Mouse (Mus musculus) CH12.LX (cell line): ENCODE data around the gene Sox18. TPM values are rescaled to one million over a fixed set of nuclear protein-coding genes. Genes with fewer than 3 reads are reported as not detected.

ENCODE experiments used
- DNase-seq: peaks from one replicate; pipeline ENCODE4 v3.0.0-alpha.2; 2013; ENCODE audit errors: extremely low read depth
- H3K27ac ChIP-seq: 2 replicates; pipeline ENCODE4 v1.5.1; 2012; ENCODE audit warnings: low read depth, mild to moderate bottlenecking, control low read depth, moderate library complexity; ENCODE audit not compliant: insufficient read depth
- H3K27me3 ChIP-seq: replicated peaks from 2 replicates; pipeline ENCODE3; 2012; ENCODE audit warnings: inconsistent platforms
- H3K36me3 ChIP-seq, 2 experiments: replicated peaks in 1 of 2; 2 replicates each; pipeline versions ENCODE3 to v1.6.1; 2012; ENCODE audit warnings: inconsistent platforms in 1 of 2, low read length in 1 of 2, mild to moderate bottlenecking in 1 of 2, mixed read lengths in 1 of 2, moderate library complexity in 1 of 2; ENCODE audit not compliant: control insufficient read depth in 1 of 2, insufficient read depth in 1 of 2
- H3K4me1 ChIP-seq, 2 experiments: 2 replicates each; pipeline ENCODE4 v1.6.1; 2012; ENCODE audit warnings: inconsistent platforms in 1 of 2, moderate library complexity in 1 of 2; ENCODE audit not compliant: insufficient read depth in 2 of 2, control insufficient read depth in 1 of 2
- H3K4me2 ChIP-seq: 2 replicates; pipeline ENCODE4 v1.6.1; 2012; ENCODE audit warnings: low read depth, mild to moderate bottlenecking, control low read depth; ENCODE audit not compliant: poor library complexity, insufficient read depth, severe bottlenecking
- H3K4me3 ChIP-seq, 3 experiments: fragments of 150-350 bp in 1 of 3; sonication (generic) in 1 of 3; replicated peaks in 1 of 3; 2 replicates each; pipeline versions ENCODE3 to v1.5.1; 2011 to 2012; ENCODE audit warnings: low read depth in 2 of 3, low read length in 2 of 3, mild to moderate bottlenecking in 2 of 3, moderate library complexity in 2 of 3, control low read depth in 1 of 3, improper control_type of control experiment in 1 of 3, inconsistent platforms in 1 of 3, mixed read lengths in 1 of 3; ENCODE audit not compliant: poor library complexity in 1 of 3
- H3K79me2 ChIP-seq: replicated peaks from 2 replicates; pipeline ENCODE4 v1.6.1; 2012; ENCODE audit warnings: mild to moderate bottlenecking, moderate library complexity; ENCODE audit not compliant: control insufficient read depth, poor library complexity, insufficient read depth, severe bottlenecking; ENCODE audit errors: extremely low read depth
- H3K9ac ChIP-seq: 2 replicates; pipeline ENCODE4 v1.6.1; 2012; ENCODE audit warnings: low read depth, mild to moderate bottlenecking, control low read depth, moderate library complexity; ENCODE audit not compliant: insufficient read depth
- H3K9me3 ChIP-seq: replicated peaks from 2 replicates; pipeline ENCODE3; 2012; ENCODE audit warnings: low read length, inconsistent platforms, mixed read lengths
- CHD2 ChIP-seq: IDR thresholded peaks from 2 replicates; pipeline ENCODE4 v1.6.1; 2011; ENCODE audit warnings: low read length, improper control_type of control experiment
- CTCF ChIP-seq, 2 experiments: IDR thresholded peaks in 1 of 2; conservative IDR thresholded peaks in 1 of 2; 2 replicates each; pipeline ENCODE4 v1.5.1; 2011 to 2012; ENCODE audit warnings: low read depth in 2 of 2, low read length in 2 of 2, improper control_type of control experiment in 1 of 2, inconsistent platforms in 1 of 2, mild to moderate bottlenecking in 1 of 2, moderate library complexity in 1 of 2
- GABPA ChIP-seq: IDR thresholded peaks from 2 replicates; pipeline ENCODE4 v1.6.1; 2012; ENCODE audit warnings: low read depth, low read length, improper control_type of control experiment, inconsistent platforms; ENCODE audit not compliant: insufficient replicate concordance
- MAX ChIP-seq: IDR thresholded peaks from 2 replicates; pipeline ENCODE4 v1.6.1; 2011; ENCODE audit warnings: low read length, improper control_type of control experiment
- MAZ ChIP-seq: IDR thresholded peaks from 2 replicates; pipeline ENCODE4 v1.6.1; 2012; ENCODE audit warnings: low read depth, mild to moderate bottlenecking, inconsistent platforms, low read length, improper control_type of control experiment, moderate library complexity
- NELFE ChIP-seq: IDR thresholded peaks from 2 replicates; pipeline ENCODE4 v1.6.1; 2011; ENCODE audit warnings: low read depth, low read length, improper control_type of control experiment
- NRF1 ChIP-seq: IDR thresholded peaks from 2 replicates; pipeline ENCODE4 v1.6.1; 2014; ENCODE audit warnings: low read depth, mild to moderate bottlenecking, inconsistent platforms, low read length, improper control_type of control experiment, moderate library complexity
- PAX5 ChIP-seq: IDR thresholded peaks from 2 replicates; pipeline ENCODE4 v1.6.1; 2012; ENCODE audit warnings: low read length, inconsistent platforms, mixed read lengths
- POLR2AphosphoS2 ChIP-seq: IDR thresholded peaks from 2 replicates; pipeline ENCODE4 v1.6.1; 2011; ENCODE audit warnings: low read depth, low read length, improper control_type of control experiment
- RAD21 ChIP-seq: IDR thresholded peaks from 2 replicates; pipeline ENCODE4 v1.6.1; 2011; ENCODE audit warnings: low read depth, mild to moderate bottlenecking, low read length, improper control_type of control experiment, moderate library complexity
- SIN3A ChIP-seq: IDR thresholded peaks from 2 replicates; pipeline ENCODE4 v1.6.1; 2012; ENCODE audit warnings: low read length, improper control_type of control experiment, inconsistent platforms
- SMC3 ChIP-seq: IDR thresholded peaks from 2 replicates; pipeline ENCODE4 v1.6.1; 2011; ENCODE audit warnings: low read depth, low read length, improper control_type of control experiment
- TBP ChIP-seq: conservative IDR thresholded peaks from 2 replicates; pipeline ENCODE4 v1.6.1; 2011; ENCODE audit warnings: low read depth, low read length, improper control_type of control experiment
- UBTF ChIP-seq: IDR thresholded peaks from 2 replicates; pipeline ENCODE4 v1.6.1; 2012; ENCODE audit warnings: low read depth, mild to moderate bottlenecking, inconsistent platforms, low read length, improper control_type of control experiment, moderate library complexity
- USF2 ChIP-seq: conservative IDR thresholded peaks from 2 replicates; pipeline ENCODE4 v1.6.1; 2011; ENCODE audit warnings: low read depth, low read length, improper control_type of control experiment
- ZKSCAN1 ChIP-seq: IDR thresholded peaks from 2 replicates; pipeline ENCODE4 v1.6.1; 2012; ENCODE audit warnings: low read depth, inconsistent platforms, low read length, improper control_type of control experiment, borderline replicate concordance
- ZNF384 ChIP-seq: IDR thresholded peaks from 2 replicates; pipeline ENCODE4 v1.6.1; 2012; ENCODE audit warnings: low read depth, low read length, improper control_type of control experiment, inconsistent platforms
- dilution Hi-C: fragments of 300-500 bp; cut with MboI; formaldehyde crosslinking; loops from 2 replicates; pipeline ENCODE4 v1.14.3; 2020; ENCODE audit warnings: low sequenced_read_pairs; ENCODE audit not compliant: extremely low pct_unique_long_range_greater_than_20kb, extremely low pct_ligation_motif_present
- in situ Hi-C: fragments of 300-500 bp; cut with MboI; formaldehyde crosslinking; loops from 3 replicates; pipeline ENCODE4 v1.14.3; 2019; ENCODE audit warnings: low sequenced_read_pairs, low pct_ligation_motif_present, low pct_unique_long_range_greater_than_20kb, mixed read lengths
- polyA plus RNA-seq: library from polyadenylated mRNA; unstranded; fragments of >175 nt; gene quantifications from 2 replicates; pipeline ENCODE4 v1.2.1, GENCODE M21; 2012; ENCODE audit warnings: low read depth; ENCODE audit not compliant: insufficient read length
- total RNA-seq, 2 experiments: library from RNA; depleted of rRNA; stranded (reverse); fragments of 300-350 nt in 1 of 2; fragments of >200 nt in 1 of 2; gene quantifications; 2 replicates each; pipeline ENCODE4 v1.2.3; 2012 to 2014

Sox18 gene
- total and polyA plus RNA-seq, 3 experiments = not detected

- Histone ChIP-seq H3K4me3 (no peak overlapping the region), H3K4me2 (no peak overlapping the region), H3K79me2 (no peaks in the 10 kb centered on the region; the same call in 1 of the 2 replicates), H3K36me3 (peaks cover 53 to 79% of the 10 kb centered on the region in 2 experiments), H3K27ac (no peak overlapping the region), H3K4me1 (0 out of 4 replicates have a peak, but pooled peaks cover 0 to 5% of the 10 kb centered on the region in 2 experiments), H3K9ac (no peak overlapping the region), H3K27me3 (no peaks in the 10 kb centered on the region), H3K9me3 (no peaks in the 10 kb centered on the region)
- no peak for DNase-seq
- dilution Hi-C loops = no loop called here
- in situ Hi-C loops = no loop called here
- TF ChIP-seq POLR2AphosphoS2 = no peak
- TF ChIP-seq MAX = no peak
- no peak for TF ChIP-seq NELFE
- no peak for TF ChIP-seq CHD2
- TF ChIP-seq UBTF = no peak
- no peak for TF ChIP-seq SIN3A
- TF ChIP-seq NRF1 = no peak
- TF ChIP-seq CTCF (conservative IDR thresholded peaks at IDR 0.05 in 1 of 2, IDR thresholded peaks at IDR 0.05 in 1 of 2; ENCODE audit: low read depth in 2 of 2, low read length in 2 of 2) = no peak
- TF ChIP-seq PAX5 = no peak
- no peak for TF ChIP-seq USF2
- no peak for TF ChIP-seq GABPA
- TF ChIP-seq MAZ = no peak
- TF ChIP-seq TBP = no peak
Observed at GRCm38 (mm10) chr2:181632624-181633023, 38.8 kb downstream of the Sox18 start.

GRCm38 (mm10) chr2:181628471-181628870 lies 43.0 kb downstream of the Sox18 start:
- peak; percentile 51 for TF ChIP-seq ZNF384
- TF ChIP-seq NRF1 = no peak
- TF ChIP-seq, all 38 proteins: peak for 1
- no peak overlapping the region for H3K4me3 ChIP-seq
- in situ Hi-C loops (no loop called here), dilution Hi-C loops (no loop called here)
- H3K9me3 ChIP-seq = no peaks in the 10 kb centered on the region
- no peak overlapping the region for H3K9ac ChIP-seq
- 0 out of 4 replicates have a peak, but pooled peaks cover 0 to 5% of the 10 kb centered on the region in 2 experiments for H3K4me1 ChIP-seq
- no peaks in the 10 kb centered on the region for H3K27me3 ChIP-seq
- H3K4me2 ChIP-seq = no peak overlapping the region
- H3K27ac ChIP-seq = no peak overlapping the region
- peaks cover 19 to 70% of the 10 kb centered on the region in 2 experiments for H3K36me3 ChIP-seq
- no peaks in the 10 kb centered on the region; the same call in 1 of the 2 replicates for H3K79me2 ChIP-seq
- no peak for DNase-seq

DNA sequence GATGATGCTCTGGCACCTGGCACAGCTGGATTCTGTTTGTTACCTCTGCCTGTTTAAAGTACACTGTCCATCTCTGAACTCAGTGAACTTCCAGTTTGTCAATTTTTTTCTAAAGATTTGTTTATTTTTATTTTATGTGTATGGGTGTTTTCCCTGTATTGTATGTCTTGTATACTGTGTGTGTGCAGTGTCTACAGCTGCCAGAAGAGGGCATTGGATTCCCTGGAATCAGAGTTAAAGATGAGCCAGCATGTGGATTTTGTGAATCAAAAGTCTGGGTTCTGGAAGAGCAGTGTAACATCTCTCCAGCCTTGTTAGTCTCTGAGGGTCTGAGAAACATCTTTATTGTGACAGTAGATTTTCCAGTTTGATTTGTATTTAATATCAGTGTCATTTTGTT lies 48.0 kb downstream of the Sox18 start:
- no peaks in the 10 kb centered on the region for H3K9me3 ChIP-seq
- no peaks in the 10 kb centered on the region for H3K4me1 ChIP-seq
- no peak for DNase-seq
- no peak overlapping the region for H3K27ac ChIP-seq
- dilution Hi-C loops (no loop called here), in situ Hi-C loops (no loop called here)
- H3K4me3 ChIP-seq = no peak overlapping the region
- no peak overlapping the region for H3K4me2 ChIP-seq
- peaks cover 23 to 71% of the 10 kb centered on the region in 2 experiments for H3K36me3 ChIP-seq
- H3K27me3 ChIP-seq = no peaks in the 10 kb centered on the region
- H3K79me2 ChIP-seq = no peaks in the 10 kb centered on the region
- TF ChIP-seq RAD21 = peak; percentile 17
- TF ChIP-seq CTCF (conservative IDR thresholded peaks at IDR 0.05 in 1 of 2, IDR thresholded peaks at IDR 0.05 in 1 of 2; ENCODE audit: low read depth in 2 of 2, low read length in 2 of 2) = peak in 1 of 2 experiments; percentile 52; a peak in 2 of 4 replicates
- TF ChIP-seq SMC3 = peak; percentile 29; the same call in 1 of the 2 replicates
- no peak for TF ChIP-seq ZKSCAN1
- H3K9ac ChIP-seq = no peak overlapping the region
